Mouse (Mus musculus) heart, postnatal 0 days (tissue): ENCODE data around the gene Ampd3. TPM values are rescaled to one million over a fixed set of nuclear protein-coding genes. Genes with fewer than 3 reads are reported as not detected.

Source experiments
- ATAC-seq: fragments of 200-750 bp; cut with Nextera tagmentation; 2 replicates; pipeline ENCODE4 v1.8.0; 2017; ENCODE audit warnings: low read depth, moderate number of reproducible peaks, moderate library complexity; ENCODE audit not compliant: insufficient read depth
- DNase-seq: peaks from one replicate; pipeline ENCODE4 v3.0.0-alpha.2; 2016; ENCODE audit warnings: low spot score
- H3K27ac ChIP-seq: fragments of 300-500 bp; sonication (generic); 2 replicates; pipeline ENCODE4 v1.5.1; 2014; ENCODE audit warnings: low read depth, mild to moderate bottlenecking
- H3K27me3 ChIP-seq: fragments of 300-500 bp; sonication (generic); 2 replicates; pipeline ENCODE4 v1.6.1; 2014; ENCODE audit warnings: low read length, mixed read lengths; ENCODE audit not compliant: control insufficient read depth, insufficient read depth
- H3K36me3 ChIP-seq: fragments of 300-500 bp; sonication (generic); replicated peaks from 2 replicates; pipeline ENCODE4 v1.6.1; 2014; ENCODE audit warnings: low read length, mixed read lengths; ENCODE audit not compliant: control insufficient read depth, insufficient read depth
- H3K4me1 ChIP-seq: fragments of 300-500 bp; sonication (generic); 2 replicates; pipeline ENCODE4 v1.6.1; 2014; ENCODE audit warnings: antibody characterized with exemption; ENCODE audit not compliant: control insufficient read depth, insufficient read depth
- H3K4me2 ChIP-seq: fragments of 300-500 bp; sonication (generic); 2 replicates; pipeline ENCODE4 v1.6.1; 2014; ENCODE audit warnings: low read depth, mild to moderate bottlenecking, low read length, moderate library complexity
- H3K4me3 ChIP-seq: fragments of 300-500 bp; sonication (generic); 2 replicates; pipeline ENCODE4 v1.5.1; 2014; ENCODE audit warnings: low read depth, low read length
- H3K9ac ChIP-seq: fragments of 300-500 bp; sonication (generic); replicated peaks from 2 replicates; pipeline ENCODE4 v1.6.1; 2014; ENCODE audit warnings: low read depth, low read length, mixed read lengths
- H3K9me3 ChIP-seq: fragments of 300-500 bp; sonication (generic); replicated peaks from 2 replicates; pipeline ENCODE4 v1.6.1; 2016; ENCODE audit warnings: low read length; ENCODE audit not compliant: control insufficient read depth
- CTCF ChIP-seq: IDR thresholded peaks from 2 replicates; pipeline ENCODE4 v1.5.1; 2016; ENCODE audit warnings: antibody characterized with exemption, control low read depth, low read depth
- EP300 ChIP-seq: IDR thresholded peaks from 2 replicates; pipeline ENCODE4 v1.6.1; 2016; ENCODE audit warnings: antibody characterized with exemption, low read depth
- WGBS: fragments of 180-500 bp; shearing (Covaris S2); extraction: QIAGEN DNeasy Blood & Tissue Kit; methylation state at CpG from one replicate; pipeline ENCODE4 v1.1.7; 2014; 5-methylcytosine and 5-hydroxymethylcytosine counted together
- polyA plus RNA-seq: library from polyadenylated mRNA; unstranded; fragments of >200 nt; fragmentation: Nextera tagmentation; extraction: Ambion mirVana; gene quantifications from 2 replicates; pipeline ENCODE4 v1.2.1, GENCODE M21; 2015
- total RNA-seq: library from RNA; depleted of rRNA; stranded (reverse); fragments of >200 nt; gene quantifications from 2 replicates; pipeline ENCODE4 v1.2.3, GENCODE M21; 2014; ENCODE audit warnings: low replicate concordance

The Ampd3 gene
- total and polyA plus RNA-seq, 2 experiments from 2014 or later = 15.6 to 19.7 TPM

GRCm38 (mm10) chr7:110810995-110811394 is 43.0 kb downstream of the Ampd3 start:
- DNase-seq = no peak
- H3K4me1 ChIP-seq = peaks cover 10% of the 10 kb centered on the region
- H3K27ac ChIP-seq = peak overlapping the region; percentile 28
- WGBS = 71% methylated on average over 8 of the region's 8 CpGs
- no peaks in the 10 kb centered on the region for H3K9me3 ChIP-seq
- TF ChIP-seq EP300 (no peak), CTCF (no peak)
- peaks cover 19% of the 10 kb centered on the region for H3K36me3 ChIP-seq
- no peaks in the 10 kb centered on the region for H3K27me3 ChIP-seq
- 0 out of 2 replicates have a peak, but pooled peaks have one; percentile 37 for ATAC-seq
- H3K9ac ChIP-seq = no peak overlapping the region
- no peak overlapping the region for H3K4me3 ChIP-seq
- H3K4me2 ChIP-seq = no peak overlapping the region

- no peak overlapping the region for H3K4me3 ChIP-seq
- no peak overlapping the region for H3K9ac ChIP-seq
- H3K27ac ChIP-seq = peak overlapping the region; percentile 28; the same call in 1 of the 2 replicates
- H3K27me3 ChIP-seq = no peaks in the 10 kb centered on the region
- H3K4me2 ChIP-seq = no peak overlapping the region
- 59% methylated on average over 5 of the region's 5 CpGs for WGBS
- TF ChIP-seq EP300 (no peak), CTCF (no peak)
- H3K9me3 ChIP-seq = no peaks in the 10 kb centered on the region
- ATAC-seq (no peak), DNase-seq (no peak)
- peaks cover 18% of the 10 kb centered on the region for H3K36me3 ChIP-seq
- H3K4me1 ChIP-seq = peaks cover 10% of the 10 kb centered on the region
Observed at GRCm38 (mm10) chr7:110811529-110811928, 43.5 kb downstream of the Ampd3 start.

- TF ChIP-seq EP300 (no peak), CTCF (no peak)
- Histone ChIP-seq H3K27me3 (no peaks in the 10 kb centered on the region), H3K9ac (no peak overlapping the region), H3K4me3 (no peak overlapping the region), H3K27ac (no peak overlapping the region), H3K36me3 (peaks cover 23% of the 10 kb centered on the region), H3K4me2 (no peak overlapping the region), H3K9me3 (no peaks in the 10 kb centered on the region), H3K4me1 (peaks cover 7% of the 10 kb centered on the region; the same call in 1 of the 2 replicates)
- DNase-seq (no peak), ATAC-seq (no peak)
- WGBS = 50% methylated on average over 1 of the region's 1 CpGs
Observed at GRCm38 (mm10) chr7:110813983-110814382, 46.0 kb downstream of the Ampd3 start.

DNA sequence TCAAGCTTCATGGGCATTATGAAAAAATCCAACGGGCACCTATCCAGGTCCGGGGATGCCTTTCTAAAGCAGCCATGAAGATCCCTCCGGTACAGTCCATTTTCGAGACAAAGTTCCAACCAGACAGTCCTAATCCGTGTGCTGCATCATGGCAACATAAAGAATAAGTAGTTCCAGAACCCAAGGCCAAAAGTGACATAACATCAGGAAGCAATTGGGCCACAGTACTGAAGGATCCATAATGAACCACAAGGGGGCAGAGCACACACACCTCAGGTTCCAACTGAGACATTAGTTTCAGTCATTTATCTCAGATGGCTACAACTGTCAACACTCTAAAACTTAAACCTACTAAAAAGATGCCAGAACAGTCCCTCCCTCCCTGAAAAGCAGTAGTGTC is 48.0 kb downstream of the Ampd3 start:
- 59% methylated on average over 5 of the region's 5 CpGs for WGBS
- peak; percentile 80 for DNase-seq

DNA sequence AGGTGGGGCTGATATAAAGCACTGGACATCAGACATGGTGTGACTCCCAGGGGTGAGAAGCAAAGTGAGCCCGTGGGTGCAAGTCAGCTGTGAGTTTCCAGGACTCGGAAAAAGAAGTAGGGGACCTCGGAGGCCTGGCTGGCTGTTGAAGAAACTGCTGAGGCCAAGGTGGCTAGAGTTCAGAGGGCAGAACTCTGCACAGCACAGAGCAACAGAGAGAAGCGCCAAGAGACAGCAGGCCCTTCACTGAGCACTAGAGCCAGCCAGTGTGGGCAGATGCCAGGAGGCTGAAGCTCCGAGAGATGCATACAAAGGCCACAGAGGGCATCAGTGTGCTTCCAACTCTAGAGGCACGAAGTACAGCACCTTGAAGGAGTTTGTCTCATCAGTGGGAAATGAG is 50.2 kb downstream of the Ampd3 start:
- H3K9me3 ChIP-seq = no peaks in the 10 kb centered on the region
- no peak for DNase-seq
- H3K9ac ChIP-seq = no peak overlapping the region
- no peak for TF ChIP-seq EP300
- peak; percentile 15; the same call in 1 of the 2 replicates for TF ChIP-seq CTCF
- WGBS = 43% methylated on average over 6 of the region's 6 CpGs
- H3K4me3 ChIP-seq = no peak overlapping the region
- H3K27ac ChIP-seq = 0 out of 2 replicates have a peak overlapping the region, but pooled peaks have one; percentile 18
- H3K36me3 ChIP-seq = peaks cover 20% of the 10 kb centered on the region; the same call in 1 of the 2 replicates
- H3K4me1 ChIP-seq = peaks cover 23% of the 10 kb centered on the region
- H3K27me3 ChIP-seq = no peaks in the 10 kb centered on the region
- H3K4me2 ChIP-seq = no peak overlapping the region
- 0 out of 2 replicates have a peak, but pooled peaks have one; percentile 28 for ATAC-seq

More for the DNA sequence above, 48.0 kb downstream of the Ampd3 start:
- no peak overlapping the region for H3K4me3 ChIP-seq
- ATAC-seq = peak; percentile 71
- no peak overlapping the region for H3K9ac ChIP-seq
- H3K9me3 ChIP-seq = no peaks in the 10 kb centered on the region
- peaks cover 14% of the 10 kb centered on the region for H3K4me1 ChIP-seq
- no peak overlapping the region for H3K27ac ChIP-seq
- peaks cover 23% of the 10 kb centered on the region for H3K36me3 ChIP-seq
- H3K27me3 ChIP-seq = no peaks in the 10 kb centered on the region
- H3K4me2 ChIP-seq = no peak overlapping the region
- no peak for TF ChIP-seq EP300
- peak; percentile 92 for TF ChIP-seq CTCF

DNA sequence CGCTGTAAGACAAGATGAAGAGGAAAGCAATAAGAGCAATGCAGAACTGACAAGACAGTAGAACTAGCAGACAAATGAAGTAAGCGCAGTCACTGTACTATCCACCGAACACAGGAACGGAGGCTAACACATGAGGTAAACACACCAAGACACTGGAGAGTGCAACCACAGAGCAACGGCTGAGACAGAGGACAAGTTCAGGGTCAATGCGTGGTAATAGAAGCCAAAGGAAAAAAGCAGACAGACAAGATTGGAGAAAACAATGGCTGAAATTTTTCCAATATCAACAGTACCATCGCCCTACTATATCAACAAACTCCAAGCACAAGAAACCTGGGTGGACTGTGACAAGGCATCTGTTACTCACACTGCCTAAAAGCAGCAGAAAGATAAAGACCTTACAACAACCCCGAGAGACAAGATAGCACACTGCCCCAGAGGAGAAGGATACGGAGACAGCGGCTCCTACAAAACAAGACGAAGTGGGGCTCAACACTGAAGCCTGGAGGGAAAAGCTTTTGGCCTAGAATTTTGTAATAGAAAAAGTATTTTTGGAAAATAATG is 50.9 kb downstream of the Ampd3 start:
- H3K9ac ChIP-seq = no peak overlapping the region
- no peak overlapping the region for H3K27ac ChIP-seq
- H3K36me3 ChIP-seq = peaks cover 21% of the 10 kb centered on the region
- TF ChIP-seq CTCF = no peak
- TF ChIP-seq EP300 = no peak
- no peak overlapping the region for H3K4me2 ChIP-seq
- H3K9me3 ChIP-seq = no peaks in the 10 kb centered on the region
- DNase-seq = no peak
- peak; percentile 14; the same call in 1 of the 2 replicates for ATAC-seq
- H3K4me3 ChIP-seq = no peak overlapping the region
- peaks cover 28% of the 10 kb centered on the region for H3K4me1 ChIP-seq
- WGBS = 45% methylated on average over 11 of the region's 11 CpGs
- H3K27me3 ChIP-seq = no peaks in the 10 kb centered on the region
